Mouse (Mus musculus): Measurements from ENCODE around the gene Rtn4rl2.

GRCm38 (mm10) chr2:84838993-84839980, 47.2 kb downstream of the Rtn4rl2 start:
- TF ChIP-seq CTCF (IDR thresholded peaks at IDR 0.05; ENCODE audit: insufficient read depth, low read length) (no peak), POLR2A (IDR thresholded peaks at IDR 0.05; ENCODE audit: borderline replicate concordance, extremely low read depth, low read depth, low read length) (0 out of 2 replicates have a peak, but pooled peaks have one; percentile 20)

All from lung, adult 2 months (tissue).